Mouse (Mus musculus) liver, embryonic 15.5 days (tissue): ENCODE data around the gene Casc1. TPM values are rescaled to one million over a fixed set of nuclear protein-coding genes. Genes with fewer than 3 reads are reported as not detected.

Source experiments
- ATAC-seq: fragments of 200-750 bp; cut with Nextera tagmentation; 2 replicates; pipeline ENCODE4 v1.8.0; 2017; ENCODE audit warnings: moderate number of reproducible peaks, mild to moderate bottlenecking, moderate library complexity; ENCODE audit not compliant: insufficient read depth
- H3K27ac ChIP-seq: fragments of 300-500 bp; sonication (generic); replicated peaks from 2 replicates; pipeline ENCODE4 v1.5.1; 2015; ENCODE audit warnings: mild to moderate bottlenecking, inconsistent platforms
- H3K27me3 ChIP-seq: fragments of 300-500 bp; sonication (generic); 2 replicates; pipeline ENCODE4 v1.6.1; 2015; ENCODE audit warnings: mild to moderate bottlenecking, inconsistent platforms
- H3K36me3 ChIP-seq: fragments of 300-500 bp; sonication (generic); replicated peaks from 2 replicates; pipeline ENCODE4 v1.6.1; 2015; ENCODE audit warnings: moderate library complexity, mild to moderate bottlenecking, inconsistent platforms
- H3K4me1 ChIP-seq: fragments of 300-500 bp; sonication (generic); replicated peaks from 2 replicates; pipeline ENCODE4 v1.6.1; 2015; ENCODE audit warnings: inconsistent platforms
- H3K4me2 ChIP-seq: fragments of 300-500 bp; sonication (generic); 2 replicates; pipeline ENCODE4 v1.6.1; 2015; ENCODE audit warnings: moderate library complexity, mild to moderate bottlenecking, inconsistent platforms
- H3K4me3 ChIP-seq: fragments of 300-500 bp; sonication (generic); replicated peaks from 2 replicates; pipeline ENCODE4 v1.5.1; 2015; ENCODE audit warnings: mild to moderate bottlenecking, inconsistent platforms
- H3K9ac ChIP-seq: fragments of 300-500 bp; sonication (generic); 2 replicates; pipeline ENCODE4 v1.6.1; 2015; ENCODE audit warnings: moderate library complexity, mild to moderate bottlenecking, inconsistent platforms
- H3K9me3 ChIP-seq: fragments of 300-500 bp; sonication (generic); replicated peaks from 2 replicates; pipeline ENCODE4 v1.6.1; 2016; ENCODE audit warnings: inconsistent platforms
- WGBS: fragments of 180-500 bp; shearing (Covaris S2); methylation state at CpG from one replicate; pipeline ENCODE4 v1.1.7; 2015; ENCODE audit warnings: mixed read lengths; ENCODE audit not compliant: insufficient replicate concordance; 5-methylcytosine and 5-hydroxymethylcytosine counted together
- polyA plus RNA-seq: library from polyadenylated mRNA; unstranded; fragments of >200 nt; fragmentation: Nextera tagmentation; extraction: Ambion mirVana; gene quantifications from 2 replicates; pipeline ENCODE4 v1.2.1, GENCODE M21; 2015

Casc1 gene
- polyA plus RNA-seq, 1 experiment from 2014 or later = 0.10 TPM

DNA sequence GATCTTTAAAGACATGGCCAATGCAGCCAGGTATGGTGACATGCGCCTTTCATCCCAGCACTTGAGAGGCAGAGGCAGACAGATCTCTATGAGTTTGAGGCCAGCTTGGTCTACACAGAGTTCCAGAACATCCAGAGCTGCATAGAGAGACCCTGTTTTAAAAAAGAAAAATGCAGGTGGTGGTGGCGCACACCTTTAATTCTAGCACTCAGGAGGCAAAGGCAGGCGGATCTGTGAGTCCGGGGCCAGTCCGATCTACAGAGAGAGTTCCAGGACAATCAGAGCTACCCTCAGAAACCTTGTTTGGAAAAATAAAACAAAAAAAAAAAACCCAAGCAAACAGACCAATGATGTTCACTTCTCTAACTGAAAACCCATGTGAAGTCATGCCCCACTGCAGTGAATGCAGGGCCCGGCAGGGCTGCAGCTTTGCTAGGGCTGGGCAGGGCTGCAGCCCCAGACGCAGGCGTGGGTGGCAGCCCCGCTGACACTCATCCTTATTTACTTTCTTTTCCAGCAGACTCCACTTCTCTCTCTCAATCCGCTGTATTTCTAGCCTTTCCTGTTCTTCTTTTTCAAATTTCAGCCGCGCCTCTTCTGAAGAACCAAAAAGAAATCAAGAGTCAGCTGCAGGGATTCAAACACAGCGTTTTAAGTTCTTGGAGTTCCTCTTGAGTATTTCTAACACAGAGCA is 8.2 kb downstream of the Casc1 start:
- H3K4me2 ChIP-seq = no peak overlapping the region
- H3K4me1 ChIP-seq = no peaks in the 10 kb centered on the region
- H3K27ac ChIP-seq = no peak overlapping the region
- H3K9me3 ChIP-seq = no peaks in the 10 kb centered on the region
- ATAC-seq = no peak
- no peak overlapping the region for H3K4me3 ChIP-seq
- no peak overlapping the region for H3K9ac ChIP-seq
- H3K36me3 ChIP-seq = no peaks in the 10 kb centered on the region
- 75% methylated on average over 13 of the region's 13 CpGs for WGBS
- H3K27me3 ChIP-seq = no peaks in the 10 kb centered on the region

DNA sequence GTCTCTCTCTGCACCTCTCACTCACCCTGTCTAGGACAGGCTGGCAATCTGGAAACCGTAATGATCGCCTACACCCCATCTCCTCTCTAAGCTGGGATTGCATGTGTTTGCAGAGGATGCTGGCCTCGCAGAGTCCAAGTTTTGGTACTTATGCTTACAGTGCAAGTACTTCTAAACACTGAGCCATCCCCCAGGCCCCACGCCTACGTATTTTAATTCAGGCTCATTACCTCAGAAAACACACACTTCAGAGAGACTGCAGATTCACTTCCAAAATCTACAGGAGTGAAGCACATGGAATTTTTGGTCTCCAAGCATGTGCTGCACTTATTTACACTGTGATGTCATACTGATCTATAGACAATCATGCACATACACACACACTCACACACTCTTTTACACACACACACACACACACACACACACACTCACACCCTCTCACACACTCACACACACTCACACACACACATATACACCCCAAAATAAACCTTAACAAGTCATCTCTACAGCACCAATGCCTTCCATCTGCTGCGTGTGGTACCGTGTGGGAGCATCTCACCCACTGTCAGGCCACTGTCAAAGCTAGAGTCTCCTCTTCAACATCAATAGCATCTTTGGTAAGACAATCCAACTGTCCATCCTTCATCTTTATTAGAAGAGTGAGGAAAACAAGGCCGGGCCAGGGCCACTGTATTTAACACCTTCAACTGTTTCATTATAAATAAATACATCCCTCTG is 12.7 kb downstream of the Casc1 start:
- no peak overlapping the region for H3K27ac ChIP-seq
- no peaks in the 10 kb centered on the region for H3K4me1 ChIP-seq
- no peaks in the 10 kb centered on the region for H3K9me3 ChIP-seq
- no peak overlapping the region for H3K9ac ChIP-seq
- H3K4me3 ChIP-seq = no peak overlapping the region
- 76% methylated on average over 8 of the region's 8 CpGs for WGBS
- H3K36me3 ChIP-seq = no peaks in the 10 kb centered on the region
- no peaks in the 10 kb centered on the region for H3K27me3 ChIP-seq
- ATAC-seq = no peak
- no peak overlapping the region for H3K4me2 ChIP-seq

DNA sequence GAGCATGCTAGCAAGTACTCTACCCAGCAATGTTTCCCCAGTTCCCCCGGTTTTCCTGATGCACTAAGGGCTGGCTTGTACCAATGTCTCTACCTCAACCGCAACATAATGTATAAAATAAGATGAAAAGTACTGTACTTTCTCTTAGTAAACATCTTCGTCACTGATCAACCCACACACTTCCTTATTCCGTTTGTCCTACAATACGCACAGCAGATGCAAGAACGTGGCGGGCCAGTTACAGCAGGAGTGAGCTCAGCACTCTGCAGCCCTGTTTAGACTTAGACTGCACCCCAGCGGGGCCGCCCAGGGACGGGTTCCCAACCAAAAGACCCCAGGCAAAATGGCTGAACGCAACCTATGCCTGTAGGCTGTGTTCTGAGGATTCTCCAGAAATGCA is 17.4 kb downstream of the Casc1 start:
- Histone ChIP-seq H3K36me3 (no peaks in the 10 kb centered on the region), H3K27me3 (no peaks in the 10 kb centered on the region), H3K9ac (no peak overlapping the region), H3K4me3 (no peak overlapping the region), H3K4me2 (no peak overlapping the region), H3K4me1 (no peaks in the 10 kb centered on the region), H3K9me3 (no peaks in the 10 kb centered on the region), H3K27ac (no peak overlapping the region)
- WGBS = 41% methylated on average over 11 of the region's 11 CpGs
- ATAC-seq = no peak

GRCm38 (mm10) chr6:145193038-145193437 is 17.8 kb downstream of the Casc1 start:
- Histone ChIP-seq H3K36me3 (no peaks in the 10 kb centered on the region), H3K4me2 (no peak overlapping the region), H3K27me3 (no peaks in the 10 kb centered on the region), H3K4me1 (no peaks in the 10 kb centered on the region), H3K27ac (no peak overlapping the region), H3K9ac (no peak overlapping the region), H3K9me3 (no peaks in the 10 kb centered on the region), H3K4me3 (no peak overlapping the region)
- ATAC-seq = no peak
- WGBS = 71% methylated on average over 3 of the region's 3 CpGs

DNA sequence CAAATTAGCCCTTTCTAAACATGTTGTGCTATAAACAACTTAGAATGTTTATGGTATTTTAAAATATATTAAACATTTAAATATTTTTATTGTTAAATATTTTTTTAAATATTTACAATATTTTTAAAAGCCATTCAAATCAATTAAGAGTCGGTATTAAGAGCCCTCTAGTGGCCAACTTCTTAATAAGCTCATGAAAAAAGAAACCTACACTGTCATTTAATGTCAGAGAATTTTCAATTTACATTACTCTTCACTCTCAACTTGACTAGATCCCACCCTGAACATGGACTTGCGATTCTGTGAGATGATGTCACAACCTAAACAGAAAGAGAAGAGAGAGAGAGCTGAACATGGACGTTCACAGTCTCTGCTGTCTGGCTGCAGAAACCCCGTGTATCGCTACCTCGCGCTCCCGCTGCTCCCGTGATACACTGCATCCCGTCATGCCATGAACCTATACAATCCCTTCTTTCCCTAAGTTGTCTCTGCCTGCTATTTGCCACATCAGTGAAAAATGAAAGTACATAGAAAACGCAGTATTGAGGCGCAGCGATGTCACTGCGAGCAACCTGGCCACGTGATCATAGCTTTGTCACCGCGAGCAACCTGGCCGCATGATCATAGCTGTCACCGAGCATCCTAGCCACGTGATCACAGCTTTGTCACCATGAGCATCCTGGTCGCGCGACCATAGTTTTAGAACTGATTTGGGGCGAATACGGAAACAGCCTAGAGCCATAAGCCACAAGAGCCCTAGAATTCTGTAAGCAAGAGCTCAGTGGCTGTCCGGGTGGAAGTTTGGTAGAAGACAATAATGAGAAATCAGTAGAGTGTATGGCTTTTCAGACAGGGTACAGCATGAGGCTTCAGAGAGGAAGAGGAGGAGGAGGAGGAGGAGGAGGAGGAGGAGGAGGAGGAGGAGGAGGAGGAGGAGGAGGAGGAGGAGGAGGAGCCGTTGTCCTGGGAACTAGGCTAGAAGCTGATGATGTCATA is 23.4 kb downstream of the Casc1 start:
- Histone ChIP-seq H3K4me1 (peaks cover 2% of the 10 kb centered on the region; the same call in 1 of the 2 replicates), H3K9me3 (no peaks in the 10 kb centered on the region), H3K27me3 (no peaks in the 10 kb centered on the region), H3K4me3 (peak overlapping the region; percentile 26), H3K36me3 (no peaks in the 10 kb centered on the region), H3K4me2 (peak overlapping the region; percentile 54), H3K27ac (no peak overlapping the region), H3K9ac (no peak overlapping the region)
- no peak for ATAC-seq
- WGBS = 50% methylated on average over 27 of the region's 27 CpGs

DNA sequence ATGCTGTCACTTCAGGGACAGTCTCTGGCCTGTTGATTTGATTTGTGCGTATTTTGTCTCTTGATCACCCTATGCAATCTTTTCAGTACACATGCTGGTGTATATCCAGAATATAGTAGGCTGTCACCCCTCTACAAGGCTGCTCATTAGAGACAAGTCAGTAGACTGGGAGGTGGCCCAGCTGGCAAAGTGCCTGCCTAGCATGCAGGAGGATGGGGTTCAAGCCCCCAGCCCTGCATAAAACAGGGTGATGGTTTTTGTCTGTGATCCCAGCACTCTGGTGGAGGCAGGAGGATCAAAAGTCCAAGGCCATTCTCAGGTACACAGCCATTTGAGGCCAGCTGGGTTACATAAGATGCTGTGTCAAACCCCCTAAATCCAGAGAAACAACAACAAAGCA is 24.7 kb downstream of the Casc1 start:
- H3K9me3 ChIP-seq = no peaks in the 10 kb centered on the region
- H3K4me3 ChIP-seq = no peak overlapping the region
- ATAC-seq = no peak
- H3K4me1 ChIP-seq = peaks cover 2% of the 10 kb centered on the region; the same call in 1 of the 2 replicates
- WGBS = 50% methylated on average over 1 of the region's 1 CpGs
- H3K27me3 ChIP-seq = no peaks in the 10 kb centered on the region
- no peak overlapping the region for H3K27ac ChIP-seq
- H3K9ac ChIP-seq = no peak overlapping the region
- H3K36me3 ChIP-seq = no peaks in the 10 kb centered on the region
- H3K4me2 ChIP-seq = no peak overlapping the region

DNA sequence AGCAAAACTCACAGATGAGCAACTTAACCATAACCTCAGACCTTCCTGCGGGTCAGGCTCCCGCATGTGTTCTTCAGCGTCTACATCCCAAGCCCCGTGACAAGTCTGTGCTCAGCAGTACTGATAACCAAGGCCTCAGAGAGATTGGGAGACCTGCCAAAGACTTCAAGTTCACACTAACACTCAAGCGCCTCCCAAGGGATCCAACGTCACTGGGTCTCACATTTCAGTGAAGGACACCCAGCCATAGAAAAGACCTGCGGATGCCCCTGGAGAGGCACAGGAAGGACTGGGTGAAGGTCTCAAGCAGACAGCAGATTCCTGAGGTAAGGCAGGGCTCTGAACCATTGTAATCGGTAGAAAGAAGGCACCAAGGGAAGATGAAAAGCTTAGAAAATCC is 28.8 kb downstream of the Casc1 start:
- Histone ChIP-seq H3K9ac (no peak overlapping the region), H3K4me3 (no peak overlapping the region), H3K9me3 (no peaks in the 10 kb centered on the region), H3K4me1 (no peaks in the 10 kb centered on the region), H3K27ac (no peak overlapping the region), H3K36me3 (no peaks in the 10 kb centered on the region), H3K27me3 (no peaks in the 10 kb centered on the region), H3K4me2 (no peak overlapping the region)
- no peak for ATAC-seq
- 56% methylated on average over 8 of the region's 8 CpGs for WGBS

DNA sequence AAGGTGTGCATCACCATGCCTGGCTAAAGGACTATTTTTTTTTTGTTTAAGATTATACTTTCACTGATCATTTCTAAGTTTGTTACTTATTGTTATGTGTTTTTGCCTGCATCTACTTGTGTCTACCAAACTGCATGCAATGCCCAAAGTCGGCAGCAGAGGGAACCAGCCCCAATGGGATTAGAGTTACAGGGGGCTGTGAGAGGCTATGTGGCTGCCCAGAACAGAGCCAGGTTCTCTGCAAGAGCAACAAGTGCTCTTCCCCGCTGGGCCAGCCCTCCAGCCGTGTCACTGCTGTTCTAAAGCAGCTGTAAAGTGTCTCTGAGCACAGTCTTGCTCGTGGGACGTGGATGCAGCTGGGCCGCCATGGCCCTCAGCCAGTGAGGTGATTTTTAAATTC is 31.1 kb downstream of the Casc1 start:
- no peak overlapping the region for H3K9ac ChIP-seq
- ATAC-seq = no peak
- no peak overlapping the region for H3K27ac ChIP-seq
- no peaks in the 10 kb centered on the region for H3K27me3 ChIP-seq
- 41% methylated on average over 6 of the region's 6 CpGs for WGBS
- H3K4me2 ChIP-seq = no peak overlapping the region
- H3K4me1 ChIP-seq = 0 out of 2 replicates have a peak, but pooled peaks cover 4% of the 10 kb centered on the region
- H3K36me3 ChIP-seq = no peaks in the 10 kb centered on the region
- no peak overlapping the region for H3K4me3 ChIP-seq
- no peaks in the 10 kb centered on the region for H3K9me3 ChIP-seq

DNA sequence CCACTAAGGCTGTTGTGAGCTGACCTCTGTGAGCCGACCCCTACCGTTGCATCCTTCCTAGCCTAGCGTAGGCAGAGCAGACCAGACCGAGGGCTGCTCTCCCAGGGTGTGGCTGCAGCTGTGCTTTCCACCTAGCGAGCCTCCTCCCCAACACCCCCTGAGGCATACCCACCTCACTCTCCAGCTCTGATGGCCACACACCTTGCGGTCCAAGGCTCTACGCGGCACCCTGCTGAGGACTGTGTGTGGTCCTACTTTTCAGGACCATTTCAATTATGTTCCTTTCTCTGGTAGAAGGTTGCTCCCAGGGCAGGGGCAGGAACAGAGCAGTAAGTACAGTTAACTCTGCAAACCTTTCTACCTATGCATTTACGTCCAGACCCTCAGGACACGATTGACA is 34.3 kb downstream of the Casc1 start:
- Histone ChIP-seq H3K27me3 (no peaks in the 10 kb centered on the region), H3K4me2 (no peak overlapping the region), H3K9ac (no peak overlapping the region), H3K4me3 (no peak overlapping the region), H3K9me3 (no peaks in the 10 kb centered on the region), H3K27ac (no peak overlapping the region), H3K4me1 (0 out of 2 replicates have a peak, but pooled peaks cover 4% of the 10 kb centered on the region), H3K36me3 (no peaks in the 10 kb centered on the region)
- 71% methylated on average over 10 of the region's 10 CpGs for WGBS
- ATAC-seq = no peak

GRCm38 (mm10) chr6:145175571-145175981 is 35.2 kb downstream of the Casc1 start:
- Histone ChIP-seq H3K4me1 (0 out of 2 replicates have a peak, but pooled peaks cover 4% of the 10 kb centered on the region), H3K27me3 (no peaks in the 10 kb centered on the region), H3K27ac (no peak overlapping the region), H3K4me3 (no peak overlapping the region), H3K4me2 (no peak overlapping the region), H3K9ac (no peak overlapping the region), H3K36me3 (no peaks in the 10 kb centered on the region), H3K9me3 (no peaks in the 10 kb centered on the region)
- WGBS = 47% methylated on average over 9 of the region's 9 CpGs
- ATAC-seq = no peak

- Histone ChIP-seq H3K9ac (no peak overlapping the region), H3K27me3 (no peaks in the 10 kb centered on the region), H3K9me3 (no peaks in the 10 kb centered on the region), H3K27ac (no peak overlapping the region), H3K4me1 (0 out of 2 replicates have a peak, but pooled peaks cover 4% of the 10 kb centered on the region), H3K36me3 (no peaks in the 10 kb centered on the region), H3K4me3 (no peak overlapping the region), H3K4me2 (no peak overlapping the region)
- WGBS = 47% methylated on average over 11 of the region's 11 CpGs
- peak; percentile 49; the same call in 1 of the 2 replicates for ATAC-seq
These were observed 37.0 kb downstream of the Casc1 start for GRCm38 (mm10) chr6:145173781-145174191.
